Mouse (Mus musculus): ENCODE measurements around the gene Clrn2.

DNA sequence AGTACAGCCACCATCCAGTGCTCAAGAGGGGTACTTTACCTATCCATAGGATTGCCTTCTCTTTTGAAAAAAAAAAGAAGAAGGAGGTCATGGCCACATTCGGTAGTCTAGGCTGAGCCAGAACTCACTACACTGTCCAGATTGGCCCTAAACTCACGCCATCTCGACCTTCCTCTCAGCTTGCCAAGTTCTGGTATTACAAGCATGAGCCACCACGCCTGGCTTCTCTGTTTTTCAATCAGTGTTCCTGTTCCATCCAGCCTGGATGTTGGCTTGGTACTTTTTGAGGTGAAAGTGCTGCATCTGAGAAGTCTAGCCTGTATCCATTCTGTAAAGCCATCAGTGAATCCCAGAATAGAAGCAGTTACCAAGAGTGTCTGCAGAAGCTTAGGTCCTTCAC lies 42.9 kb downstream of the Clrn2 start:
- TF ChIP-seq MYOD1 (IDR thresholded peaks at IDR 0.05; ENCODE audit: control insufficient read depth in 1 of 3, insufficient read length in 2 of 3, low read depth in 2 of 3) (no peak), POLR2A (IDR thresholded peaks at IDR 0.05; ENCODE audit: insufficient read length, low read depth) (no peak), MYOG (IDR thresholded peaks at IDR 0.05; ENCODE audit: control insufficient read depth in 1 of 3, insufficient read depth in 1 of 3, insufficient read length in 2 of 3, low read depth in 2 of 3) (no peak), MAX (IDR thresholded peaks at IDR 0.05; ENCODE audit: low read depth) (no peak), USF1 (IDR thresholded peaks at IDR 0.05; ENCODE audit: low read depth) (no peak)

Data from myocyte (in vitro differentiated cells).